Mouse (Mus musculus) intestine, postnatal 0 days (tissue): Measurements from ENCODE around the gene Slc17a4. TPM values are rescaled to one million over a fixed set of nuclear protein-coding genes. Genes with fewer than 3 reads are reported as not detected.

Experiments used
- ATAC-seq: fragments of 200-750 bp; cut with Nextera tagmentation; 2 replicates; pipeline ENCODE4 v1.8.0; 2017; ENCODE audit warnings: mild to moderate bottlenecking, moderate TSS enrichment, moderate library complexity
- H3K27ac ChIP-seq: fragments of 300-500 bp; sonication (generic); 2 replicates; pipeline ENCODE4 v1.5.1; 2014; ENCODE audit warnings: mild to moderate bottlenecking, low read depth, low read length, moderate library complexity
- H3K27me3 ChIP-seq: fragments of 300-500 bp; sonication (generic); replicated peaks from 2 replicates; pipeline ENCODE4 v1.6.1; 2014; ENCODE audit warnings: low read length, mixed read lengths; ENCODE audit not compliant: control insufficient read depth, insufficient read depth
- H3K36me3 ChIP-seq: fragments of 300-500 bp; sonication (generic); 2 replicates; pipeline ENCODE4 v1.6.1; 2014; ENCODE audit warnings: mild to moderate bottlenecking, moderate library complexity; ENCODE audit not compliant: control insufficient read depth, insufficient read depth
- H3K4me1 ChIP-seq: fragments of 300-500 bp; sonication (generic); replicated peaks from 2 replicates; pipeline ENCODE4 v1.6.1; 2014; ENCODE audit warnings: antibody characterized with exemption, low read length, mixed read lengths; ENCODE audit not compliant: control insufficient read depth, insufficient read depth
- H3K4me2 ChIP-seq: fragments of 300-500 bp; sonication (generic); replicated peaks from 2 replicates; pipeline ENCODE4 v1.6.1; 2014; ENCODE audit warnings: low read depth, mild to moderate bottlenecking, moderate library complexity
- H3K4me3 ChIP-seq: fragments of 300-500 bp; sonication (generic); 2 replicates; pipeline ENCODE4 v1.5.1; 2014; ENCODE audit warnings: low read depth, low read length
- H3K9ac ChIP-seq: fragments of 300-500 bp; sonication (generic); 2 replicates; pipeline ENCODE4 v1.6.1; 2014; ENCODE audit warnings: mild to moderate bottlenecking, low read depth, low read length
- H3K9me3 ChIP-seq: fragments of 300-500 bp; sonication (generic); 2 replicates; pipeline ENCODE4 v1.6.1; 2016; ENCODE audit warnings: mixed run types; ENCODE audit not compliant: control insufficient read depth
- CTCF ChIP-seq: sonication (generic); IDR thresholded peaks from 2 replicates; pipeline ENCODE4 v1.5.1; 2016; ENCODE audit warnings: low read depth, mild to moderate bottlenecking, control low read depth, antibody characterized with exemption, moderate library complexity
- WGBS: fragments of 180-500 bp; shearing (Covaris S2); extraction: QIAGEN DNeasy Blood & Tissue Kit; methylation state at CpG from one replicate; pipeline ENCODE4 v1.1.7; 2014; 5-methylcytosine and 5-hydroxymethylcytosine counted together
- microRNA-seq: library from miRNA; unstranded; fragments of <30 nt; microRNA quantifications from one replicate; pipeline ENCODE4, GENCODE M21; 2016
- polyA plus RNA-seq: library from polyadenylated mRNA; unstranded; fragments of >200 nt; fragmentation: Nextera tagmentation; extraction: Ambion mirVana; gene quantifications from 2 replicates; pipeline ENCODE4 v1.2.1, GENCODE M21; 2015

Slc17a4 gene
- polyA plus RNA-seq, 1 experiment from 2014 or later, result 31.3 TPM

DNA sequence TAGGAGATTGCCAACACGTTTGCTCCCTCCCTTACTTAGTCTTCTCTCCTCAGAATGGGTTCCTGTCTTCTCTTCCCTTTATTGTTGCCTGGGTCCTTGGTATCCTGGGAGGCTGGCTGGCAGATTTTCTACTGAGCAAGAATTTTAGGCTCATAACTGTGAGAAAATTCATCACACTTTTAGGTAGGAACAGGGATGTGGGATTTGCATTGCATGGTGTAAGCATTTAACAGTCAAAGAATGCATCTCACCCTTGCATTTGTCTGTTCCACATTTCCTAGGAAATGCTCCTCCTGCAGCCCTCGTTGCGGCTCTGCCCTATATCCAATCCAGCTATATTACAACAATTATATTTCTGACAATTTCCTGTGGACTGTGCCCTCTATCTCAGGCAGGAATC lies 58.4 kb downstream of the Slc17a4 start:
- no peaks in the 10 kb centered on the region for H3K4me1 ChIP-seq
- TF ChIP-seq CTCF, result no peak
- H3K4me3 ChIP-seq, result no peak overlapping the region
- no peaks in the 10 kb centered on the region; the same call in 1 of the 2 replicates for H3K36me3 ChIP-seq
- WGBS, result 32% methylated on average over 3 of the region's 3 CpGs
- ATAC-seq, result no peak
- no peak overlapping the region for H3K27ac ChIP-seq
- H3K4me2 ChIP-seq, result no peak overlapping the region
- H3K9ac ChIP-seq, result no peak overlapping the region
- no peaks in the 10 kb centered on the region for H3K9me3 ChIP-seq
- H3K27me3 ChIP-seq, result no peaks in the 10 kb centered on the region

- no peaks in the 10 kb centered on the region for H3K27me3 ChIP-seq
- no peaks in the 10 kb centered on the region for H3K4me1 ChIP-seq
- TF ChIP-seq CTCF, result no peak
- no peaks in the 10 kb centered on the region for H3K36me3 ChIP-seq
- H3K9ac ChIP-seq, result no peak overlapping the region
- no peaks in the 10 kb centered on the region for H3K9me3 ChIP-seq
- 80% methylated on average over 2 of the region's 2 CpGs for WGBS
- H3K4me2 ChIP-seq, result no peak overlapping the region
- H3K4me3 ChIP-seq, result no peak overlapping the region
- no peak overlapping the region for H3K27ac ChIP-seq
- no peak for ATAC-seq
These were observed 65.5 kb downstream of the Slc17a4 start for GRCm38 (mm10) chr13:23849299-23849698.

Small RNA genes lying within 50 kb of the gene (microRNA-seq; reads per million reads assigned to microRNA genes)
- not detected for gene Gm44344

Other genes starting within 250 kb of the Slc17a4 start
- gene Hist1h2ac, start 231.1 kb downstream of the Slc17a4 start, polyA plus RNA-seq, result 0.46 TPM in 2 replicates
- gene Hist1h2bc, start 230.8 kb downstream of the Slc17a4 start, polyA plus RNA-seq, result 211 and 224 TPM in 2 replicates
- gene Hist1h1t, start 219.2 kb downstream of the Slc17a4 start, polyA plus RNA-seq, result not detected in 2 replicates
- 2.9 and 3.0 TPM in 2 replicates for gene Hist1h4c, start 216.6 kb downstream of the Slc17a4 start, polyA plus RNA-seq
- gene Hfe, start 204.2 kb downstream of the Slc17a4 start, polyA plus RNA-seq, result 12.5 TPM in 2 replicates
- 105 and 107 TPM in 2 replicates for gene Hist1h1c, start 176.2 kb downstream of the Slc17a4 start, polyA plus RNA-seq
- gene Hist1h3c, start 169.4 kb downstream of the Slc17a4 start, polyA plus RNA-seq, result 1.2 and 1.4 TPM in 2 replicates
- gene Hist1h2bb, start 168.3 kb downstream of the Slc17a4 start, polyA plus RNA-seq, result 0.37 and 0.48 TPM in 2 replicates
- 11.7 and 12.1 TPM in 2 replicates for gene Hist1h2ab, start 163.9 kb downstream of the Slc17a4 start, polyA plus RNA-seq
- gene Hist1h3b, start 162.7 kb downstream of the Slc17a4 start, polyA plus RNA-seq, result 1.3 and 1.5 TPM in 2 replicates
- gene Hist1h4b, start 158.0 kb downstream of the Slc17a4 start, polyA plus RNA-seq, result 0.76 and 1.4 TPM in 2 replicates
- 0.43 TPM in 1 of 2 replicates, not detected in the other for gene Hist1h4a, start 153.8 kb downstream of the Slc17a4 start, polyA plus RNA-seq
- 4.1 and 4.5 TPM in 2 replicates for gene Hist1h3a, start 152.6 kb downstream of the Slc17a4 start, polyA plus RNA-seq
- gene Hist1h1a, start 151.3 kb downstream of the Slc17a4 start, polyA plus RNA-seq, result 0.60 and 0.85 TPM in 2 replicates
- 0.10 TPM in 1 of 2 replicates, not detected in the other for gene Trim38, start 145.1 kb downstream of the Slc17a4 start, polyA plus RNA-seq
- gene Slc17a2, start 108.0 kb downstream of the Slc17a4 start, polyA plus RNA-seq, result 0.05 TPM in 1 of 2 replicates, not detected in the other
- 0.09 and 0.12 TPM in 2 replicates for gene Slc17a3, start 75.6 kb downstream of the Slc17a4 start, polyA plus RNA-seq
- gene Slc17a1, start 47.3 kb downstream of the Slc17a4 start, polyA plus RNA-seq, result 0.68 and 0.98 TPM in 2 replicates
- gene Hist1h2ba, start 19.1 kb upstream of the Slc17a4 start, polyA plus RNA-seq, result not detected in 2 replicates
- not detected in 2 replicates for gene Hist1h2aa, start 19.5 kb upstream of the Slc17a4 start, polyA plus RNA-seq
- gene Scgn, start 76.2 kb upstream of the Slc17a4 start, polyA plus RNA-seq, result 7.1 and 9.0 TPM in 2 replicates